Mouse (Mus musculus): ENCODE results near the gene Sephs2.

DNA sequence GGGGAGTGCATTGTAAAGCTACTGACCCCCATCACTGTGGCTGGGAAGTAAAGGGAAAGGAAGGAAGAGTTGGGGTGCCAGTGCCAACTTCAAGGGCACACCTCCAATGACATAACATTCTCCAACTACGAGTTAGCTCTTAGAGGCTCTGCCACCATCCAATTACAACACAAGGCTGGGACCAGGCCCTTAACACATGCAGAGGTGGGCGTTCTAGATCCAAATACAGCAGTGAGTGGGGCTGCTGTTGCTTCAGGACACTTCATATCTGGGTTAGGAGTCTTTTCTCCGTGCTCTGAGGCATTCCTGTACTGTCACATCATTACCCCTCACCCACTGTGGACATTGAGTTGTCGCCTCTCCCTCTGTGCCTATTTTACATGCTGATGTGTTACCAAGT, 47.3 kb upstream of the Sephs2 start:
- TF ChIP-seq POLR2A (IDR thresholded peaks at IDR 0.05; ENCODE audit: insufficient read depth, low read depth, low read length), result no peak
- TF ChIP-seq CTCF (IDR thresholded peaks at IDR 0.05), result no peak
- no peak for TF ChIP-seq EP300 (IDR thresholded peaks at IDR 0.05; ENCODE audit: insufficient read depth, low read depth, low read length)

Measured in heart, adult 2 months (tissue).